Mouse (Mus musculus) myocyte (in vitro differentiated cells): ENCODE measurements around the gene Gp1bb. TPM values are rescaled to one million over a fixed set of nuclear protein-coding genes. Genes with fewer than 3 reads are reported as not detected.
A peak's percentile ranks its signal among the peaks of the same experiment; 100 is the strongest.

Experiments used
- H3K27me3 ChIP-seq: one replicate; pipeline ENCODE4 v1.6.1; 2011; ENCODE audit not compliant: control insufficient read depth, insufficient read depth, insufficient read length
- H3K36me3 ChIP-seq: one replicate; pipeline ENCODE4 v1.6.1; 2011; ENCODE audit not compliant: control insufficient read depth, insufficient read depth
- H3K4me2 ChIP-seq: one replicate; pipeline ENCODE4 v1.6.1; 2011; ENCODE audit warnings: low read depth, control low read depth
- H3K4me3 ChIP-seq: one replicate; pipeline ENCODE4 v1.5.1; 2011; ENCODE audit warnings: mild to moderate bottlenecking, control low read depth, moderate library complexity
- H3K79me2 ChIP-seq: one replicate; pipeline ENCODE4 v1.6.1; 2011; ENCODE audit not compliant: control insufficient read depth, insufficient read depth
- H3ac ChIP-seq: one replicate; pipeline ENCODE4 v1.6.1; 2011; ENCODE audit not compliant: control insufficient read depth, insufficient read length
- CEBPB ChIP-seq: IDR thresholded peaks from 2 replicates; pipeline ENCODE4 v1.6.1; 2011; ENCODE audit warnings: mild to moderate bottlenecking, moderate library complexity; ENCODE audit not compliant: poor library complexity, insufficient read depth, severe bottlenecking
- E2F4 ChIP-seq: IDR thresholded peaks from one replicate; pipeline ENCODE4 v1.6.1; 2011; ENCODE audit warnings: mild to moderate bottlenecking, control low read depth, moderate library complexity; ENCODE audit not compliant: insufficient read depth
- MAX ChIP-seq: IDR thresholded peaks from one replicate; pipeline ENCODE4 v1.6.1; 2011; ENCODE audit warnings: low read depth, mild to moderate bottlenecking, control low read depth
- MYOD1 ChIP-seq, 3 experiments: IDR thresholded peaks; one replicate each; pipeline ENCODE4 v1.6.1; 2011; ENCODE audit warnings: control low read depth in 2 of 3, low read depth in 2 of 3, mild to moderate bottlenecking in 2 of 3, moderate library complexity in 1 of 3; ENCODE audit not compliant: insufficient read length in 2 of 3, control insufficient read depth in 1 of 3
- MYOG ChIP-seq, 3 experiments: IDR thresholded peaks; one replicate each; pipeline ENCODE4 v1.6.1; 2011; ENCODE audit warnings: control low read depth in 2 of 3, low read depth in 2 of 3, mild to moderate bottlenecking in 2 of 3; ENCODE audit not compliant: insufficient read length in 2 of 3, control insufficient read depth in 1 of 3, insufficient read depth in 1 of 3
- POLR2A ChIP-seq: IDR thresholded peaks from one replicate; pipeline ENCODE4 v1.6.1; 2011; ENCODE audit warnings: low read depth, mild to moderate bottlenecking, control low read depth, moderate library complexity; ENCODE audit not compliant: insufficient read length
- POLR2AphosphoS2 ChIP-seq: IDR thresholded peaks from one replicate; pipeline ENCODE4 v1.6.1; 2011; ENCODE audit warnings: low read depth, control low read depth; ENCODE audit not compliant: insufficient read length
- REST ChIP-seq: IDR thresholded peaks from one replicate; pipeline ENCODE4 v1.6.1; 2011; ENCODE audit warnings: mild to moderate bottlenecking, control low read depth, moderate library complexity; ENCODE audit not compliant: insufficient read depth, insufficient read length
- SRF ChIP-seq: IDR thresholded peaks from one replicate; pipeline ENCODE4 v1.6.1; 2011; ENCODE audit warnings: low read depth; ENCODE audit not compliant: control insufficient read depth, insufficient read length
- TCF12 ChIP-seq: IDR thresholded peaks from one replicate; pipeline ENCODE4 v1.6.1; 2011; ENCODE audit warnings: mild to moderate bottlenecking, control low read depth; ENCODE audit not compliant: poor library complexity, insufficient read depth, severe bottlenecking
- TCF3 ChIP-seq: IDR thresholded peaks from one replicate; pipeline ENCODE4 v1.6.1; 2011; ENCODE audit warnings: low read depth, control low read depth; ENCODE audit not compliant: insufficient read length
- USF1 ChIP-seq: IDR thresholded peaks from one replicate; pipeline ENCODE4 v1.6.1; 2011; ENCODE audit warnings: low read depth, mild to moderate bottlenecking, control low read depth, moderate library complexity
- polyA plus RNA-seq: library from polyadenylated mRNA; unstranded; fragments of >200 nt; fragmentation: generic; extraction: Trizol; gene quantifications from one replicate; pipeline ENCODE4 v1.2.1, GENCODE M21; 2012; ENCODE audit warnings: missing spikeins

Gene Gp1bb
- polyA plus RNA-seq, 1 experiment = 9.4 TPM

GRCm38 (mm10) chr16:18601447-18601846 lies 20.8 kb downstream of the Gp1bb start:
- no peaks in the 10 kb centered on the region for H3K36me3 ChIP-seq
- H3K4me2 ChIP-seq = no peak overlapping the region
- no peak overlapping the region for H3K4me3 ChIP-seq
- no peak overlapping the region for H3ac ChIP-seq
- no peaks in the 10 kb centered on the region for H3K27me3 ChIP-seq
- TF ChIP-seq POLR2AphosphoS2 = no peak
- TF ChIP-seq POLR2A = peak; percentile 28
- TF ChIP-seq E2F4 = no peak
- TF ChIP-seq MYOG (IDR thresholded peaks at IDR 0.05; ENCODE audit: control insufficient read depth in 1 of 3, insufficient read depth in 1 of 3, insufficient read length in 2 of 3, low read depth in 2 of 3) = peak in 1 of 3 experiments; percentile 39
- peak in 2 of 3 experiments; percentile 34 to 69 for TF ChIP-seq MYOD1 (IDR thresholded peaks at IDR 0.05; ENCODE audit: control insufficient read depth in 1 of 3, insufficient read length in 2 of 3, low read depth in 2 of 3)
- H3K79me2 ChIP-seq = no peaks in the 10 kb centered on the region

- TF ChIP-seq TCF3 (no peak), USF1 (no peak), POLR2A (no peak), CEBPB (no peak), MAX (no peak), MYOG (IDR thresholded peaks at IDR 0.05; ENCODE audit: control insufficient read depth in 1 of 3, insufficient read depth in 1 of 3, insufficient read length in 2 of 3, low read depth in 2 of 3) (no peak), MYOD1 (IDR thresholded peaks at IDR 0.05; ENCODE audit: control insufficient read depth in 1 of 3, insufficient read length in 2 of 3, low read depth in 2 of 3) (no peak), POLR2AphosphoS2 (no peak), REST (no peak), E2F4 (no peak), TCF12 (no peak), SRF (no peak)
- H3K4me2 ChIP-seq = no peak overlapping the region
These were observed 24.2 kb downstream of the Gp1bb start for GRCm38 (mm10) chr16:18598006-18598405.

GRCm38 (mm10) chr16:18596255-18596654 lies 25.9 kb downstream of the Gp1bb start:
- Histone ChIP-seq H3K4me3 (no peak overlapping the region), H3ac (no peak overlapping the region), H3K36me3 (no peaks in the 10 kb centered on the region), H3K4me2 (no peak overlapping the region), H3K79me2 (no peaks in the 10 kb centered on the region), H3K27me3 (no peaks in the 10 kb centered on the region)
- TF ChIP-seq POLR2A = no peak
- TF ChIP-seq MYOG (IDR thresholded peaks at IDR 0.05; ENCODE audit: control insufficient read depth in 1 of 3, insufficient read depth in 1 of 3, insufficient read length in 2 of 3, low read depth in 2 of 3) = no peak
- no peak for TF ChIP-seq MAX
- no peak for TF ChIP-seq TCF12
- TF ChIP-seq MYOD1 (IDR thresholded peaks at IDR 0.05; ENCODE audit: control insufficient read depth in 1 of 3, insufficient read length in 2 of 3, low read depth in 2 of 3) = no peak
- no peak for TF ChIP-seq E2F4
- TF ChIP-seq SRF = no peak
- no peak for TF ChIP-seq POLR2AphosphoS2
- no peak for TF ChIP-seq CEBPB
- no peak for TF ChIP-seq USF1
- no peak for TF ChIP-seq REST
- no peak for TF ChIP-seq TCF3

More at GRCm38 (mm10) chr16:18598006-18598405, 24.2 kb downstream of the Gp1bb start:
- Histone ChIP-seq H3K36me3 (no peaks in the 10 kb centered on the region), H3K4me3 (no peak overlapping the region), H3K27me3 (no peaks in the 10 kb centered on the region), H3ac (no peak overlapping the region), H3K79me2 (no peaks in the 10 kb centered on the region)

- H3K27me3 ChIP-seq = no peaks in the 10 kb centered on the region
- H3ac ChIP-seq = no peak overlapping the region
- TF ChIP-seq USF1 (no peak), MYOD1 (IDR thresholded peaks at IDR 0.05; ENCODE audit: control insufficient read depth in 1 of 3, insufficient read length in 2 of 3, low read depth in 2 of 3) (no peak), E2F4 (no peak), CEBPB (no peak), POLR2AphosphoS2 (no peak), POLR2A (no peak), TCF12 (no peak), TCF3 (no peak), SRF (no peak), REST (no peak), MYOG (IDR thresholded peaks at IDR 0.05; ENCODE audit: control insufficient read depth in 1 of 3, insufficient read depth in 1 of 3, insufficient read length in 2 of 3, low read depth in 2 of 3) (no peak), MAX (no peak)
These were observed 28.3 kb downstream of the Gp1bb start for GRCm38 (mm10) chr16:18593930-18594329.

More at GRCm38 (mm10) chr16:18593930-18594329, 28.3 kb downstream of the Gp1bb start:
- no peak overlapping the region for H3K4me3 ChIP-seq
- no peak overlapping the region for H3K4me2 ChIP-seq
- H3K79me2 ChIP-seq = no peaks in the 10 kb centered on the region
- H3K36me3 ChIP-seq = no peaks in the 10 kb centered on the region
